Mouse (Mus musculus) urinary bladder, adult 2 months (tissue): ENCODE results near the gene Rrnad1. TPM values are rescaled to one million over a fixed set of nuclear protein-coding genes. Genes with fewer than 3 reads are reported as not detected.

ENCODE experiments used
- DNase-seq: peaks from one replicate; pipeline ENCODE4 v3.0.0; 2022; ENCODE audit warnings: low spot score
- polyA plus RNA-seq: library from polyadenylated mRNA; depleted of rRNA; stranded (reverse); fragments of >200 nt; gene quantifications from 2 replicates; pipeline ENCODE4 v1.2.3, GENCODE M21; 2012

Gene Rrnad1
- polyA plus RNA-seq, 1 experiment: 33.2 TPM

DNA sequence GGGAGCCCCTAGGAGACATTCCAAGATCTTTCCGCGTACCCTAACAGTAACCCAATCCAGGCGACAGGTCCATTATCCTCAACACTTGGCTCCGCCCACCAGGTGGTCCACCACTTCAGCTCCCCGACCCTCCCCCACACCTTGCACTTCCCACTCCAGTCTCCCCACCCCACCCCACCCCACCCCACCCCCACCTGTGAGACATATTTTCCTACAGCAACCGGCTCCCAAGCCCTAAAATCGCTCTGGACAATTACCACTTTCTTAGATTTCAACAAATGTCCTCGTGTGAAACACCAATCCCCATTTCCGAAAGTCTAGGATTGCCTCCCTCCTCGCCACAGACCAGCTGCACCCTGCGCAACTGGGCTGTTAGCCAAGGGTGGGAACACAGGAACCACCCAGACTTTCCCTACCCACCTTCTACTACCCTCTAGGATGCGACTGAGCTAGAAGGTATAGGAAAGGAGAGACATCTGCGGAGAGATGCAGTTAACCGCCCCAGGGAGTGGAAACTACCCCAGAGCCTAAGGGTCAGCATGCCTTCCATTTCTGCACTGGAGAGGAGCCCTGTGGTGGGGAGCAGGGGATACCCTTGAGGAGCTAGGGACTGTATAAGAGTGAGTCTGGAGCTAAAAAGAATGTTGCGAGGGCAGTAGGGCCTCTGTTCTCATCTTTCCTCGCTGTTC lies 18.9 kb upstream of the Rrnad1 start:
- DNase-seq: no peak

DNA sequence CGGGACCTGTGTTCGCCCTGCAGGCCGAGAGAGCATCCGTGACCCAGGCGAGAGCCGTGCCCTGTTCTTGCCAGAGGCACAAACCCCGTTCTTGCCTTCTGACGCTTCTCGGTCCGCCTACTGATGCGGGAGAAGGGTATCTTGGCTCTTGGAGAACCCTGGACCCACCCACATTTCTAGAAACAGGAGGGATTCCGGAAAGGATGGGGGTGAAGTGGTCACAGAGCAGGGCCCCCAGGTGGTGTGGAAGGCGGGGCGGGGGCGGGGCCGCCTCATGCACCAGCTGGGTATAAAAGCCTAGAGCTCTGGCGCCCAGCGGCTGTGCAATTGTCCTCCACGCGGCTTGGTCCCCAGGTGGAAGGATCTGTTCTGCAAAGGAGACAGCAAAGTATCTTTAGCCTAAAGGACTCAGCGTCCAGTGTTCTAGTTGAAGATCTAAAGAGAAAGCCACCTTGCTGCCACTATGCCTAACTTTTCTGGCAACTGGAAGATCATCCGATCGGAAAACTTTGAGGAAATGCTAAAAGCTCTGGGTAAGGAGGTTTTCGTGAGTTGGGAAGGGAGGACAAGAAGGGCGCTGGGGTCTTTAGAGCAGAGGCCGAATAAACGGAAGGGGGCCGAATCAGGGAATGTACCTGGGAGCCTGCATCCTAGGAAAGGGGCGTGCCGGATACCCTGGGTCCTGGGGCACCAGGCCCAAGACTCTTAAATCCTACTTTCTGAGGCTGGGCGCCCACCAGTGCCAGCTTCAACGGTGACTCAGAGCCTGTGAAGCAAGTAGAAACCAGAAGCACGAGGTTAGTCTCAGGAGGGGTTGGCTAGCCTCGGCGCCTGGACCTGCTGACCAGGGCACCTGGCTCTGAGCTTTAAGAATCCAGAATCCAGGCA lies 18.1 kb upstream of the Rrnad1 start, which contains the start of gene Crabp2:
Gene Crabp2, plus strand, starts transcription at position 289 of the 888 bp plus-strand sequence.
- no peak for DNase-seq

DNA sequence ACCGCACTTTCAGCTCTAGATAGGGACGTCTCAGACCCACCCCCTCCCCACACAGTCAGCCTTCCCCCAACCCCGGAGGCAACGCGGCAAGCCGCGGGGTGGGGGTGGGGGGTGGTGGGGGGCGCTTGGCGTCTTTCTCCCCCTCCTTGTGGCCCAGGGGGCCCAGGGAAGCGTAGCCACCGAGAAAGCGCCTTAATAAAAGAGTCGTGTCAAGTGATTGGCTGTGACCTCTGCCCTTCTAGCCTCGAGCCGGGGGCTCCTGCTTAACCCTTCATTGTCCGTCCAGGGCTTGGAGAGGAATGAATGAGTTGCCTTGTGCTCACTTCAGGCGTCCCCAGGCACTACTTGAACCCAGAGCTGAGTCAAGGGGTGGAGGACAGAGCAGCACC lies 17.3 kb upstream of the Rrnad1 start:
- DNase-seq: no peak

DNA sequence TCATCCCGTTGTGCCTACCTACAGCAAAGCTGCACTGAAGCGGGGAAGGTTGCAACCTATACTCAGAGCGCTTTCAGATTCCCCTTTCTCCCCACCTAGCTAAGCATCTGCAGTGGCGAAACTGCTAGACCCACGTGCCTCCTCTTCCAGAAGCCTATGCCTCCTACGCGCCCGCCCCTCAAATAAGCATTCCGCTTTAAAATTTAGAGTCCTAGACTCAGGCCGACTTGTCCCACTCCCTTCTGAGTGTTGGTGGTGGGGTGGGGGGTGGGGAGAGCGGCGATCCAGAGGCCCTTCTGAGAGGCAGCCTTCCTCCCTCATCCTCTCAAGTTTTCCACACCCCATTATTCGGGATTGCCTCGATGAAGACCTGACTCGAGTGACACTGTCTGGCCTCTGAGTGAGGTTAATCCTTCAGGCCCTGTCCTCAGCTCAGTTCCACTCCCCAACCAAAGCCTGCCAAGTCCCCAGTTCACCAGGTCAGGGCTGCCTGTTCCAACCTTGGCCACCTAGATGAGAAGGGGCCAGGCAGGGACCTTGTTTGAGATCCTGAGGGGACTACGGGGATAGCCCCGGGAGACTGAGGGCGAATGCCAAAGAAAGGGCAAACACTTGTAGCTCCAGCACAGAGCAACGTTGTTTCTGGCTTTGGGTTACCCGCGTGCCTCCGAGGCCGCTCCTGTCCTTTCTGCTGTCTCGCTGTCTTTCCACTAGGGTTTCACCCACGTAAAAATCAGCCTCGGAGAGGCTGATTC lies 16.7 kb upstream of the Rrnad1 start:
- DNase-seq: no peak

DNA sequence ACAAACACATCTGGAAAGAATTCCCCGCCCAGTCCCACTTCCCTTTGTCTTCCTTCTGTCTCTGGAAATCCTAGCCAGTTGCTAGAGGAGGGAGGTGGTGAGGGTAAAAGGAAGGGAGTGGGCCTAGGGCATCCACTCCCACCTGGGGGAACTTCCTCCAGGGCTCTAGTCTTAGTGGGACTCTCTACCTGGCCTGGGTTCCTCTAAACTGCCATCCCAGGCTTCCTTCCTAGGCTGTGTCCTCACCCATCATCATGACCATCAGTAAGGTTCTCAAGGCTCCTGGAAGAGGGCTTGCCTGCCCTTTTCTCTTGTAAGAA lies 16.0 kb upstream of the Rrnad1 start:
- no peak for DNase-seq

- no peak for DNase-seq
Measured at GRCm38 (mm10) chr3:87945781-87946540, 15.4 kb upstream of the Rrnad1 start.

DNA sequence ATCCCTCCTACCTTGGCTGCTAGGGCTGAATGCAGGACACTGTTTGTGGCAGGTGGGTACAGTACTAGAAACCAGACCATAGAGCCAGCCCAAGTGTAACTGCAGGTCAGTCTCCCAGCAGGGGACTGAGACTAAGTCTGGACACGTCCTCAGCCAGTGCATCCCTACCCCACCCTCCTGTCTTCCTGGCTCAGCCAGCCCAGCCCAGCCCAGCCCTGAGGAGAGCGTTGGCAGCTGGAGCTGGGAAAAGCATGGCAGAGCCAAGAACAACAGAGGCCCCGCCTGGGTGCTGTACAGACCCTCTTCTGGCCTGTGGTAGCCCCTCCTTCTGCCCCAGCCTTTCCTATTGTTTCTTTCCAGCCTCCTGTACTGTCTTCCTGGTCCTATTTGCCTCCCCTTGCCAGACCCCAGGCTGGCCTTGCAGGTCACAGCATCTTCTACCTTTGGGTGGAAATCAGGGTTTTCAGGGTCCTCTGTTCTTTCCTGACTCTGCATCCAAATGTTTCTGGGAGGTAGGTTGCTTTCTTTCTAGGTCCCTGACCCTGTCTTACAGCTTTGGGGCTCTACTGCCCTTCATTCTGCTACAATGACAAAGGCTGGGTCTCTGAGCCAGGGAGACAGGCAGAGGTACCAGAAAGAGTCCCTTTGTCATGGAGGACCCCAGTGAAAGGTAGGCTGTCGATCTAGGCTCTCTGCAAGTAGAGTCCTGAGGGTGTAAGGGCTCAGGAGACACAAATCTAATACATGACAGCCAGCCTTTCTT lies 14.5 kb upstream of the Rrnad1 start:
- no peak for DNase-seq

DNA sequence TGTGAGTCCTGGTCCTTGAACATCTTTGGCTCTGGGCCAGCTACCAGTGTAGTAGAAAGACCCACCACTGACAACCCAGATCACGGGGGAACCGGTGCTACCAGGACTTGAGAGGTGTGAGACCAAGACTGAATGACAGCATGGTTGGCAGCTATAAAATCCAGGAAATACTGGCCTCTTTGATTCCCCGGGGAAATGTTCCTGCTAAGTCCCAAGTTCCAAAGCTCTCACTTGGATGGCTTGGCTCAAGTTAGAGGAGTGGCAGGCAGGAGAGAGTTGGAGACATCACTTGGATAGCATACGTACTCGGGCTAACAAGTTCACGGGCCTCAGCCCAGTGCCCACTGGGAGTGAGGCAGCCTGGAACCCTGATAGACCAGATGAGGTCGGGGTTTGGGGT lies 13.1 kb upstream of the Rrnad1 start:
- no peak for DNase-seq

- no peak for DNase-seq
Measured at GRCm38 (mm10) chr3:87942471-87942870, 12.0 kb upstream of the Rrnad1 start.

DNA sequence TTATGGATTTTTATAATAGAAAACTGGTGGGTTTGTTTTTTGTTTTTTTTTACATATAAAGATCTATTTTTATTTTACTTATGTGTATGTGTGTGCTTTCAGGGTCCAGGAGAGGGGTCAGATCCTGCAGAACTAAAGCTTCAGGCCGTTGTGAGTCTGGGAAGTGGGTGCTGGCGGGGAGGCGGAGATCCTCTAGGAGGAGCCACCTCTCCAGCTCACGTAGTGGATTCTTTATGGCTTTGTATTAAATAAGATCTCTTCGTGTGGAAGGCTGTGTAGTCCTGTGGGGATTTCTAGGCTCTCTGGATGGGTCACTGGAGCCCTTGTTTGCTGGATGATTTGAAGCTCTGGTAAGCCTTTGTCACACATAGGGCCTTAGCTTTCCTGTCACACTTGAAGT lies 10.1 kb upstream of the Rrnad1 start:
- no peak for DNase-seq

DNA sequence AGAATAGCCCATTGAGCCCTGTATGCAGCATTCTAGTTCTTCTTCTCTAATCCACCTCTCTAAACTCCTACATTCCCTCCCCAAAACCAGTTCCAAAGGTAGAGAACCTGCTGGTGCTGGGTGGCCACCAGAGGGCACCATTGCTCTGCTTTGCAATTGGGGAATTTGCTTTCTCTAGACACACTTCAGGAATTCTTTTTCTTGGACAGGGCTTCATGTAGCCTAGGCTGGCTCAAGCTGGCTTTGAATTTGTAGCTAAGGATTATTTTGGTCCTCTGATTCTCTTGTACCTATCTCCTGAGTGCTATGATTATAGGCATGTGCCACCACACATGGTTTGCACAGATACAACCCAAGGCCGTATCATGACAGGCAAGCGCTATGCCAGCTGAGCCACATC lies 5.3 kb upstream of the Rrnad1 start:
- DNase-seq: peak; percentile 63

DNA sequence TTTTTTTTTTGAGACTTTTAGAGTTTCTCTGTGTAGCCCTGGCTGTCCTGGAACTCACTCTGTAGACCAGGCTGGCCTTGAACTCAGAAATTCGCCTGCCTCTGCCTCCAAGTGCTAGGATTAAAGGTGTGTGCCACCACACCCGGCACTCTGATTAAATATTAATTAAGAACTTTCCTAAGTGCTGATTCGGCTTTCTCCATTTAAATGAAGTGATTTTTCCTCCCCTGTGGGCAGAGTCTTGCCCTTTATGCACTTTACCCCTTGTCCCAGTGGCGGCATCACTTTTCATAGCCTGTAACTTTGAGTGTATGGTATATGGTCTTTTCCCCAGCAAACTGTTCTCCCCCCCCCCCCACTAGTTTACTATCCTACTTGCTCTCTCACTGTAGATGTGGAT lies 4.7 kb upstream of the Rrnad1 start:
- no peak for DNase-seq

GRCm38 (mm10) chr3:87934501-87934900 lies 4.0 kb upstream of the Rrnad1 start:
- no peak for DNase-seq

GRCm38 (mm10) chr3:87934026-87934425 lies 3.5 kb upstream of the Rrnad1 start:
- DNase-seq: no peak

GRCm38 (mm10) chr3:87929341-87930077 lies 1.0 kb downstream of the Rrnad1 start:
- DNase-seq: no peak

GRCm38 (mm10) chr3:87927452-87927851 lies 3.1 kb downstream of the Rrnad1 start:
- no peak for DNase-seq

DNA sequence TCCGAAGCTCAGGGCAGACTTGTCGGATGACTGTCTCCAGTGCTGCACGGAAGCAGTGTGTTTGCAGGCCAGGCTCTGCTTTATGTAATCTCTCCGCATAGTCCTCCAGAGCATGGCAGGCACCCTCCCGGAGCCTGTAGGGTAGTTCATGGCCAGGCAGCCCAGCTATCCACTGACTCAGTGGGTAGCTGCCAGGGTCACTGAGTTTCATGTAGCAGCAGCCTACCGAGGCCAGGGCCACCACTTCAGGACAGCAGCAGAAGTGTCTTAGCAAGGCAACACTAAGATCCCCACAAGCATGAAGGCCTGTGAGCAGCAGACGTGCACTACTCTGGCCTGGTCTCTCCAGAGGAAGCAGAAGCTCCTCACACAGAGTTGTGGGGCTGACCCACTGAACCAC lies 5.5 kb downstream of the Rrnad1 start:
- DNase-seq: no peak

GRCm38 (mm10) chr3:87920270-87920943 lies 10.1 kb downstream of the Rrnad1 start:
- no peak for DNase-seq

GRCm38 (mm10) chr3:87919336-87920108 lies 11.0 kb downstream of the Rrnad1 start, which contains the start of gene Mrpl24:
TSS of gene Mrpl24 (plus strand) at chr3:87919506.
- DNase-seq: peak; percentile 45
